22 mouse cellular contexts compared by ENCODE assay signal in the genomic region with DNA sequence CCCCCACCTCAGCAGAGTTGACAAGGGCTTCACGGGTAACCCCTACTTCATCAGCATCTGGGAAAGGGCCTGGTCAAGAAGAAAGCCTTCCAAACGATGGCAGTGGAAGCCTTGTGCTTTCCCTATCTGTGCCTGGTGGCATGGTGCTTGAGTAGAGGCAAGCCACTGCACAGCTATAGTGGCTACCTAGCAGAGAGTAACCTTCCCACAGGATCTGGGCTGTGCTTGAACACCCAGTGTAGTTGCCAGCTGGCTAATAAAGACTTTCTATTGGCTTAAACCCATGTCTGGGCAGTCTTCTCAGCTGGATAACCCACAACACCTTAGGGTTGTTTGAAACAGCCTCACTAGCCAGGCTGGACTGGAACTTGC. TPM values are rescaled to one million over a fixed set of nuclear protein-coding genes. Genes with fewer than 3 reads are reported as not detected.
DNase-seq lines count a peak whose midpoint lies in the region; ATAC-seq and TF ChIP-seq lines count a peak whose summit lies in the region.
"Had no signal": no experiment of that assay in that cellular context is flagged by ENCODE, and none has a peak within 500 bp of the region (broad histone marks: within the 10 kb centered on the region; RNA-seq: fewer than 3 reads in every experiment).

No protein-coding gene starts in this region.

- H3K4me3 ChIP-seq in heart, embryonic 13.5 days: no peak overlapping the region
- H3K4me3 ChIP-seq in stomach, embryonic 14.5 days (ENCODE audit: low read depth, low read length): no peak overlapping the region
- no peak overlapping the region for H3K4me3 ChIP-seq in stomach, postnatal 0 days (ENCODE audit: low read depth, low read length)
- H3K4me3 ChIP-seq in limb, embryonic 11.5 days (ENCODE audit: low read depth, low read length): no peak overlapping the region
- H3K4me3 ChIP-seq: hindbrain, embryonic 15.5 days; kidney, embryonic 15.5 days had no signal

- DNase-seq in heart, postnatal 10 days: no peak
- DNase-seq in stomach, postnatal 0 days (ENCODE audit: low spot score): no peak
- no peak for DNase-seq in limb, embryonic 11.5 days (ENCODE audit: low spot score)
- no peak for DNase-seq in cerebellum, postnatal 25 days
- no peak for DNase-seq in urinary bladder, postnatal 25 days (ENCODE audit: low spot score)
- no peak for DNase-seq in cerebellum, adult 9-10 months
- DNase-seq: cerebellum, adult 11 months; cerebellum, postnatal 10 days; forebrain, postnatal 0 days; gastrocnemius, postnatal 25 days; kidney, adult 11 months; kidney, postnatal 36 days; layer of hippocampus, postnatal 36 days; lung, adult 2 months; midbrain, embryonic 14.5 days; spleen, adult 18-20 months; thymus, postnatal 25 days had no signal

- peak overlapping the region; percentile 67 for H3K27ac ChIP-seq in heart, embryonic 13.5 days (replicated peaks)
- peak overlapping the region; percentile 66; the same call in 1 of the 2 replicates for H3K27ac ChIP-seq in stomach, embryonic 14.5 days (ENCODE audit: low read length)
- H3K27ac ChIP-seq in stomach, postnatal 0 days (replicated peaks): no peak overlapping the region; the same call in 1 of the 2 replicates
- peak overlapping the region; percentile 98 for H3K27ac ChIP-seq in limb, embryonic 11.5 days (replicated peaks; ENCODE audit: low read depth, low read length)
- H3K27ac ChIP-seq: hindbrain, embryonic 15.5 days had no signal

- intact Hi-C loops in heart, postnatal 10 days (cut with DNase I): no loop called here

- 35% methylated on average over 2 of the region's 2 CpGs for WGBS in heart, embryonic 13.5 days
- WGBS in stomach, embryonic 14.5 days: 47% methylated on average over 2 of the region's 2 CpGs
- 51% methylated on average over 2 of the region's 2 CpGs for WGBS in stomach, postnatal 0 days
- 8% methylated on average over 2 of the region's 2 CpGs for WGBS in limb, embryonic 11.5 days

- no peaks in the 10 kb centered on the region for H3K27me3 ChIP-seq in heart, embryonic 13.5 days (replicated peaks)
- no peaks in the 10 kb centered on the region for H3K27me3 ChIP-seq in stomach, embryonic 14.5 days (ENCODE audit: control insufficient read depth, insufficient read depth, low read length)
- no peaks in the 10 kb centered on the region for H3K27me3 ChIP-seq in stomach, postnatal 0 days (ENCODE audit: control insufficient read depth, insufficient read depth, low read length)
- H3K27me3 ChIP-seq in limb, embryonic 11.5 days (ENCODE audit: control insufficient read depth, insufficient read depth, low read length): no peaks in the 10 kb centered on the region
- H3K27me3 ChIP-seq: hindbrain, embryonic 15.5 days; kidney, embryonic 15.5 days had no signal

- no peak for TF ChIP-seq EP300 in stomach, postnatal 0 days (optimal IDR thresholded peaks at IDR 0.05)

- no peak overlapping the region for H3K4me2 ChIP-seq in heart, embryonic 13.5 days
- H3K4me2 ChIP-seq in stomach, embryonic 14.5 days (replicated peaks; ENCODE audit: low read depth, low read length): no peak overlapping the region
- H3K4me2 ChIP-seq in stomach, postnatal 0 days (replicated peaks; ENCODE audit: low read depth): no peak overlapping the region
- H3K4me2 ChIP-seq in limb, embryonic 11.5 days (ENCODE audit: low read depth, severe bottlenecking): peak overlapping the region; percentile 5; the same call in 1 of the 2 replicates
- H3K4me2 ChIP-seq: hindbrain, embryonic 15.5 days; kidney, embryonic 15.5 days; liver, embryonic 11.5 days had no signal

- no peak overlapping the region for H3K9ac ChIP-seq in heart, embryonic 13.5 days
- H3K9ac ChIP-seq in stomach, embryonic 14.5 days (replicated peaks; ENCODE audit: low read depth, low read length): no peak overlapping the region
- no peak overlapping the region for H3K9ac ChIP-seq in stomach, postnatal 0 days (ENCODE audit: low read length)
- H3K9ac ChIP-seq in limb, embryonic 11.5 days (ENCODE audit: low read length): no peak overlapping the region
- H3K9ac ChIP-seq: forebrain, postnatal 0 days; hindbrain, embryonic 15.5 days; kidney, embryonic 15.5 days had no signal

- H3K36me3 ChIP-seq in heart, embryonic 13.5 days: no peaks in the 10 kb centered on the region
- no peaks in the 10 kb centered on the region for H3K36me3 ChIP-seq in stomach, embryonic 14.5 days (ENCODE audit: control insufficient read depth, insufficient read depth, low read length)
- H3K36me3 ChIP-seq in stomach, postnatal 0 days (ENCODE audit: control insufficient read depth, insufficient read depth, low read length): no peaks in the 10 kb centered on the region
- no peaks in the 10 kb centered on the region for H3K36me3 ChIP-seq in limb, embryonic 11.5 days (ENCODE audit: control insufficient read depth, insufficient read depth, low read length)
- H3K36me3 ChIP-seq: hindbrain, embryonic 15.5 days; kidney, embryonic 15.5 days had no signal

- no peak for ATAC-seq in heart, embryonic 13.5 days (ENCODE audit: extremely low read depth, insufficient number of reproducible peaks, low FRiP score, low TSS enrichment)
- ATAC-seq in stomach, embryonic 14.5 days (ENCODE audit: insufficient number of reproducible peaks, insufficient read depth, low FRiP score, low read depth): no peak
- no peak for ATAC-seq in stomach, postnatal 0 days (ENCODE audit: low FRiP score, low TSS enrichment)
- peak; percentile 52; the same call in 1 of the 2 replicates for ATAC-seq in limb, embryonic 11.5 days (ENCODE audit: insufficient number of reproducible peaks, low FRiP score, low TSS enrichment, low read depth)
- ATAC-seq: forebrain, postnatal 0 days had no signal

- H3K4me1 ChIP-seq in heart, embryonic 13.5 days: peaks cover 3% of the 10 kb centered on the region
- H3K4me1 ChIP-seq in stomach, embryonic 14.5 days (ENCODE audit: control insufficient read depth, insufficient read depth, low read length): peaks cover 5% of the 10 kb centered on the region; the same call in 1 of the 2 replicates
- H3K4me1 ChIP-seq in stomach, postnatal 0 days (replicated peaks; ENCODE audit: control insufficient read depth, insufficient read depth): no peaks in the 10 kb centered on the region
- H3K4me1 ChIP-seq in limb, embryonic 11.5 days (ENCODE audit: control insufficient read depth, insufficient read depth, low read length): peaks cover 10% of the 10 kb centered on the region; the same call in 1 of the 2 replicates
- H3K4me1 ChIP-seq: hindbrain, embryonic 15.5 days had no signal

- no peak for TF ChIP-seq CTCF in stomach, postnatal 0 days (IDR thresholded peaks at IDR 0.05; ENCODE audit: low read depth)

- 0 out of 2 replicates have a peak, but pooled peaks cover 9% of the 10 kb centered on the region for H3K9me3 ChIP-seq in heart, embryonic 13.5 days
- H3K9me3 ChIP-seq in stomach, embryonic 14.5 days (ENCODE audit: control insufficient read depth, low read depth, low read length): no peaks in the 10 kb centered on the region; the same call in 1 of the 2 replicates
- H3K9me3 ChIP-seq in stomach, postnatal 0 days (ENCODE audit: control insufficient read depth, low read length): no peaks in the 10 kb centered on the region
- H3K9me3 ChIP-seq in limb, embryonic 11.5 days (ENCODE audit: control insufficient read depth, low read length): no peaks in the 10 kb centered on the region
- H3K9me3 ChIP-seq: hindbrain, embryonic 15.5 days had no signal

RNA-seq across cellular contexts. Expression of gene Ing1, which starts 31.0 kb away (rescaled TPM):
- 20.7 and 21.0 TPM in 2 replicates for polyA plus RNA-seq in heart, embryonic 13.5 days (2015; fragmentation: Nextera tagmentation; extraction: Ambion mirVana)
- total RNA-seq in heart, postnatal 10 days (2021): 10 to 100 TPM; 29.3 to 30.3 TPM
- 36.7 and 40.3 TPM in 2 replicates for polyA plus RNA-seq in stomach, embryonic 14.5 days (2014; fragmentation: Nextera tagmentation; extraction: Ambion mirVana)
- 23.1 and 23.2 TPM in 2 replicates for polyA plus RNA-seq in stomach, postnatal 0 days (2015; fragmentation: Nextera tagmentation; extraction: Ambion mirVana)
- 53.7 and 55.9 TPM in 2 replicates for polyA plus RNA-seq in limb, embryonic 11.5 days (2014; fragmentation: Nextera tagmentation; extraction: Ambion mirVana)

RNA-seq across cellular contexts. Expression of gene Cars2, which starts 35.8 kb away (rescaled TPM):
- 24.8 and 27.1 TPM in 2 replicates for polyA plus RNA-seq in heart, embryonic 13.5 days (2015; fragmentation: Nextera tagmentation; extraction: Ambion mirVana)
- total RNA-seq in heart, postnatal 10 days (2021): 10 to 100 TPM; 35.1 to 35.9 TPM
- polyA plus RNA-seq in stomach, embryonic 14.5 days (2014; fragmentation: Nextera tagmentation; extraction: Ambion mirVana): 25.0 and 35.5 TPM in 2 replicates
- polyA plus RNA-seq in stomach, postnatal 0 days (2015; fragmentation: Nextera tagmentation; extraction: Ambion mirVana): 11.7 and 13.1 TPM in 2 replicates
- 16.9 and 17.8 TPM in 2 replicates for polyA plus RNA-seq in limb, embryonic 11.5 days (2014; fragmentation: Nextera tagmentation; extraction: Ambion mirVana)

RNA-seq across cellular contexts. Expression of gene Ankrd10, which starts 49.2 kb away (rescaled TPM):
- 51.4 and 55.3 TPM in 2 replicates for polyA plus RNA-seq in heart, embryonic 13.5 days (2015; fragmentation: Nextera tagmentation; extraction: Ambion mirVana)
- 10 to 100 TPM; 44.9 to 50.9 TPM for total RNA-seq in heart, postnatal 10 days (2021)
- polyA plus RNA-seq in stomach, embryonic 14.5 days (2014; fragmentation: Nextera tagmentation; extraction: Ambion mirVana): 101 and 109 TPM in 2 replicates
- 27.9 and 29.3 TPM in 2 replicates for polyA plus RNA-seq in stomach, postnatal 0 days (2015; fragmentation: Nextera tagmentation; extraction: Ambion mirVana)
- 145 and 146 TPM in 2 replicates for polyA plus RNA-seq in limb, embryonic 11.5 days (2014; fragmentation: Nextera tagmentation; extraction: Ambion mirVana)
